Mouse (Mus musculus): ENCODE results near the gene Abhd15. TPM values are rescaled to one million over a fixed set of nuclear protein-coding genes. Genes with fewer than 3 reads are reported as not detected.

Gene Abhd15
- polyA plus RNA-seq (2012; rRNA removed), result 1.6 TPM in 2 replicates

DNA sequence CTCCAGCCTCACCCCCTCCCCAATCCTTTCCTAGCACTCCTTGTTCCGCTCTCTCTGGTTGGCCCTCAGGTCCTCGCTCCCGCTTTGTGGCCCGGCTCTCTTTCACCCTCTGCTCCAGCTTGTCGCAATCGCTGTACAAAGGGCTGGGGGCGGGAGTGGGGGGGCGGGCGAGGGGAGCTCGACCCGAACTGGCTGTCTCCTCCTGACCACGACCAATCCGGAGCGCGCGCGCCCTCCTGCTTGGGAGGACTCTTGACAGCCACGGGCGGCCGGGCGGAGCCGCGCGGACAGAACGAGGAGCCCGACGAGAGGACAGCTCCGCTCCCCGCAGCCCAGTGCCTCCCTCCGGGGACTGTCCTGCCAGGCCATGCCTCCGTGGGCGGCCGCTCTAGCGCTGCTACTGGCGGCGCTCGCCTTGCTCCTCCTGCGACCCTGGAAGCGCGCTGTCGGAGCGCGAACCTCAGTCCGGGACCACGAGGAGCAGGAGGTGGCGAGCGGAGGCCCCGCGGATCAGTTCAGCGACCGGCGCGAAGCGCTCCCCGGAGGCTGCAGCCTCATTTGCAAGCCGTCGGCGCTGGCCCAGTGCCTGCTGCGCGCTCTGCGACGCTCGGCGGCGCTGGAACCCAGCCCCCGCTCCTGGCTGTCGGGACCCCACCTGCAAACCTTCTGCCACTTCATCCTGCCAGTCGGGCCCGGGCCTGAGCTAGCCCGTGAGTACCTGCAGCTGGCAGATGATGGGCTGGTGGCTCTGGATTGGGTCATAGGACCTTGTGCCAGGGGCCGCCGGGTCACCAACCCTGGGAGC, at the start of gene Abhd15:
Gene Abhd15 (plus strand): TSS at position 290 of the 805 bp plus-strand sequence.

DNA sequence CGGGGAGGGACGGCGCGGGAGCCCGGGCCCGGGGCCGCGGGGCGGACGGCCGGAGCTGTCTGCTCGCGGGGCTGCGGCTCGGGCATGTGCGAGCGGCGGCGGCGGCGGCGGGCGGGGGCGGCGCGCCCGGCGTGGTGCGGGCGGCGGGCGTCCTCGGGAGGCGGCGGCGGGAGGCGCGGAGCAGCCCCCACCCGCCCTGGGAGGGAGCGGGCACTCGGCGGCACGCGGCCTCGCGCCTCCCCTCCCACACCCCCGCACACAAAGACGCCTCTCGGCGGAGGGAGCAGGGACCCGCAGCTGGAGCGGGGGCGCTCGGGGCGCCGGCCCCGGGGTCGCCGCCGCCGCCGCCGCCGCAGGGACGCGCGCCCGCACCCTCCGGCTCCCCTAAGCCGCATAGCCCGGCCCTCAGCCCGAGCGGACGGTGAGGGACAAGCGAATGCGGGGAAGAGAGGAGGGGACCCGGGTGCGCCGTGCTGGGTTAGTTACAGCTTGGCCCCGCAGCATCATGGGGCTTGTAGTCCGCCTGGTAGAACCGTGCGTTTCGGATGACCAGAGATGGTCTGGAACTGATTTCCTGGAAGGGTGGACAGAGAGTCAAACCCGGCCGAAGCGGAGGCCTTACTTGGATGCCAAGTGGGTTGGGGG, 25.2 kb upstream of the Abhd15 start, which contains the start of gene Ankrd13b:
Gene Ankrd13b (minus strand): TSS at position 88 of the 645 bp plus-strand sequence.

DNA sequence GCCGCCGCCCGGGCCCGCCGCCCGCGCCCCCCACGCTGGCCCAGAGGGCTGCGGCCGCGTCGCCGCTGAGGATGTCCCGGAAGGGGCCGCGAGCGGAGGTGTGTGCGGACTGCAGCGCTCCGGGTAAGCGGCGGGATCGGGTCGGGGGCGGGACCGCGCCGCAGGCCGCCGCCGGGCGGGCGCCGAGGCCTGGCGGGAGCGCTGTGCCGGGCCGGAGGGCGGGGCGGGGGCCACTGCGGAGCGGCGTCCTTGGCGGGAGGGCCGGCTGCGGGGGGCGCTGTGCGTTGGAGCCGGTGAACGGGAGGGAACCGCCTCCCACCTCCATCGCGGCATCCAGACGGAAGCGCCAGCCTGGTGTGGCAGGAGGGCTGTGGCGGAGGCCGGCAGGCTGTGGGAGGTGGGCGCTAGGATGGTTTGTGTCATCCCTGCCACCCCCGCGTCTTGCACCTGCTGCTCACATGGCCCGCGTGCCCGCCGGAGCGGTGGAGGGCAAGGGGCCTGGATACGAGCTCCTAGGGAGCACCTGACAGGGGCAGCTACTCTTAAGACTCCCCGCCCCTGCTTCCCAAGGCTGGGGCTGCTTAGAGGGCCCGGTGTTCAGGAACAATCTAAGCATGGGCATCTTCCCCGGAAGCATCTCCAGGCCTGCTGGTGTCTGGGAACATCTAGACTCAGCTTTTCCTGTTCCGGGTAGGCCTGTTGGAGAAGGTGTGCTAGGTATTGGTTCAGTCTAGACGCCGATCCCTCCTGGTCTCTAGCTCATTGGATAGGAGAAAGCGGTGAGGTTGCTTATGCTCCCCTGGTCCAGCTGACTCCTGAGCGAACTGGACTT, 21.2 kb upstream of the Abhd15 start, which contains the start of gene Git1:
Gene Git1 (plus strand): TSS at position 51 of the 832 bp plus-strand sequence.

DNA sequence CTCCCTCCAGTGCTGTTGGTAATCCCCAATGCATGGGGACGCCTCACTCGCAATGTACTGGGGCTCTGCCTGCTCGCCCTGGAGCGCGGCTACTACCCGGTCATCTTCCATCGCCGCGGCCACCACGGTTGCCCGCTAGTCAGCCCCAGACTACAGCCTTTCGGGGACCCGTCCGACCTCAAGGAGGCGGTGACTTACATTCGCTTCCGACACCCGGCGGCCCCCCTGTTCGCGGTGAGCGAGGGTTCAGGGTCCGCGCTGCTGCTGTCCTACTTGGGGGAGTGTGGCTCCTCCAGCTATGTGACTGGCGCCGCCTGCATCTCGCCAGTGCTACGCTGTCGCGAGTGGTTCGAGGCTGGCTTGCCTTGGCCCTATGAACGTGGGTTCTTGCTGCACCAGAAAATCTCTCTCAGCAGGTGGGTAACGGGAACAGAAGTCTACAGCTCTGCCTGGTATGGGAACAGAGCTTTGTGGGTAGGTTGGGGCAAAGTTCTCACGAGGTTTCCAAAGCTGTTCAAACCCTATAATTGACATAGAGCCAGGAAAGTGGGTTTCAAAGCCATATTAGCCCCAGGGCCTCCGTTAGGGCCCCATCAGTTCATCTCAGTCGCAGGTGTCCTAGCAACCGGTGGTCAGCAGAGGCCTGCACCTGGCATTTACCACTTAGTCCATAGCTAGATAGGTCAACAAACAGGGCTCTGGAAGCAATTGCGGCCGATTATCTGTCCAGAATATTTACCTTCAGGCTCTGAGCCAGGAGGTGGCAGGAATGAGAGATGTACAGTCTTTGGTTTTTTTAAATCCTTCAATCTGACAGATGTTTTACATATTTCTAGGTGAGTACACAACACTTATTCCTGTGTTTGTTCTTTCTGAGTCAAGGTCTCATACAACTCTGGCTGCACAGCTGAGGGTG, 974 bp downstream of the Abhd15 start, which contains the start of gene Trp53i13:
Gene Trp53i13 (minus strand): TSS at position 344 of the 916 bp plus-strand sequence.

DNA sequence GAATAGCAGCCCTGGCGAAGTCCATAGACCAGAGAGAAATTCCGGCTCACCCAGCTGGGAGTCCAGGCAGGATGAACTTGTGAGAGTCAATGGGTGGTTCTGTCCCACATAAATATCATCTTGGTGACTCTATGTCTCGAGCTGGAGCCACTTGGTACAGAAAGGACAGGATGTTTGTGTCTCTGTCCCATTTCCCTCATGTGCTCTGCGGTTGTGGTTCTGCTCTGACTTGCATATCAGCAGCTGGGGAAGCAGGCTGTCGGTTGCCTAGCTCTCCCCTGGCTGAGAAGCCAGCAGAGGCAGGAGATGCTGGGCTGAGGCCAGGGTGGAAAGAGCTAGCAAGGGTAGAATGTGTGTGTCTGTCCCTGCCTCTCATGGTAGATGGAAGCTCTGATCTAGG, 4.1 kb downstream of the Abhd15 start, which contains the start of gene Gm10392:
Gene Gm10392 (minus strand): TSS at position 156 of the 400 bp plus-strand sequence.

Other genes starting within 250 kb of the Abhd15 start
- 0.10 and 0.23 TPM in 2 replicates for gene Coro6, start 52.7 kb upstream of the Abhd15 start, polyA plus RNA-seq (2012; rRNA removed)
- gene Ankrd13b, start 25.4 kb upstream of the Abhd15 start, polyA plus RNA-seq (2012; rRNA removed), result 2.6 and 3.2 TPM in 2 replicates
- 5.7 and 7.5 TPM in 2 replicates for gene Git1, start 21.6 kb upstream of the Abhd15 start, polyA plus RNA-seq (2012; rRNA removed)
- 3.1 and 3.6 TPM in 2 replicates for gene Trp53i13, start 859 bp downstream of the Abhd15 start, polyA plus RNA-seq (2012; rRNA removed)
- gene Gm10392, start 4.1 kb downstream of the Abhd15 start, polyA plus RNA-seq (2012; rRNA removed), result 0.01 and 0.02 TPM in 2 replicates
- gene Taok1, start 92.7 kb downstream of the Abhd15 start, polyA plus RNA-seq (2012; rRNA removed), result 3.5 and 4.0 TPM in 2 replicates
- 7.7 and 7.9 TPM in 2 replicates for gene Nufip2, start 171.0 kb downstream of the Abhd15 start, polyA plus RNA-seq (2012; rRNA removed)
- not detected in 2 replicates for gene Cryba1, start 210.2 kb downstream of the Abhd15 start, polyA plus RNA-seq (2012; rRNA removed)
- gene Myo18a, start 248.1 kb downstream of the Abhd15 start, polyA plus RNA-seq (2012; rRNA removed), result 13.3 and 19.1 TPM in 2 replicates